Mouse (Mus musculus): ENCODE data around the gene Ablim1. TPM values are rescaled to one million over a fixed set of nuclear protein-coding genes. Genes with fewer than 3 reads are reported as not detected.

Gene Ablim1
- polyA plus RNA-seq, 1 experiment = 110 TPM

DNA sequence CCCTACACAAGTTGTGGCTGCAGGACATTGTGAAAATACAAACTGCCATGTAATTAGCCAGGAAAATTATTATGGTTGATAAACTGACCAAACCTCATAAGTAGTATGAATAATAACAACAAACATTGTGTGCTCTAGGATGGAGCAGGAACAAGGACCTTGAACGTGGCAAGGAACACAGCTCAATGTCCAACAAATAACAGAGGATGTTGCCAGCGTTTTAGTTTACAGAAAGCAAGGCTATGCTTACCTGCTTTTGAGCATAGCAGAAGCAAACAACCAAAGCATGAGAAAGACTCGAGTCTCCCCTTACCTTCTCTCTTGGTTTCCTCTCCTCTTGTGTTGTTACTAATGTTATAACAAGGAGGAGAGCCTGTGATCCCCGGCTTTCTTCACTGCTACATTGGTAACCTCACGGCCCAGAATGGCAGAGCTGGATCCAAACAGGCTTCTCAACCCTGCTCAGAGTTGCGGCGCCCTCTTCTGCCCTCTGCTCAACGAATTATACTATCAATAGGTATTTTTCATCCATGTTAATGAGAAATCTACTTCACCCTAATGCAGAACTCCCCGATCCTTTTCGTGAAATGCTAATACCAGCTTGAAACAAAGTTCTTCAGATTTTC is 45.1 kb upstream of the Ablim1 start:
- peak; percentile 35 to 38 for DNase-seq
- peak overlapping the region; percentile 49; the same call in 1 of the 2 replicates for H3K27ac ChIP-seq (ENCODE audit: insufficient read depth, low read length)
- no peaks in the 10 kb centered on the region for H3K4me1 ChIP-seq (ENCODE audit: control insufficient read depth, insufficient read depth, low read length)
- peak overlapping the region; percentile 50 for H3K4me3 ChIP-seq (replicated peaks; ENCODE audit: insufficient read depth, low read depth, low read length)
- 23% methylated on average over 10 of the region's 10 CpGs for WGBS
- 0 out of 2 replicates have a peak, but pooled peaks have one; percentile 6 for TF ChIP-seq CTCF (IDR thresholded peaks at IDR 0.05; ENCODE audit: borderline replicate concordance, insufficient read depth, low read depth, low read length)
- no peak for TF ChIP-seq POLR2A (IDR thresholded peaks at IDR 0.05; ENCODE audit: borderline replicate concordance, insufficient read depth, low read length)
- no peaks in the 10 kb centered on the region for H3K27me3 ChIP-seq (ENCODE audit: control insufficient read depth, insufficient read depth, low read length)

DNA sequence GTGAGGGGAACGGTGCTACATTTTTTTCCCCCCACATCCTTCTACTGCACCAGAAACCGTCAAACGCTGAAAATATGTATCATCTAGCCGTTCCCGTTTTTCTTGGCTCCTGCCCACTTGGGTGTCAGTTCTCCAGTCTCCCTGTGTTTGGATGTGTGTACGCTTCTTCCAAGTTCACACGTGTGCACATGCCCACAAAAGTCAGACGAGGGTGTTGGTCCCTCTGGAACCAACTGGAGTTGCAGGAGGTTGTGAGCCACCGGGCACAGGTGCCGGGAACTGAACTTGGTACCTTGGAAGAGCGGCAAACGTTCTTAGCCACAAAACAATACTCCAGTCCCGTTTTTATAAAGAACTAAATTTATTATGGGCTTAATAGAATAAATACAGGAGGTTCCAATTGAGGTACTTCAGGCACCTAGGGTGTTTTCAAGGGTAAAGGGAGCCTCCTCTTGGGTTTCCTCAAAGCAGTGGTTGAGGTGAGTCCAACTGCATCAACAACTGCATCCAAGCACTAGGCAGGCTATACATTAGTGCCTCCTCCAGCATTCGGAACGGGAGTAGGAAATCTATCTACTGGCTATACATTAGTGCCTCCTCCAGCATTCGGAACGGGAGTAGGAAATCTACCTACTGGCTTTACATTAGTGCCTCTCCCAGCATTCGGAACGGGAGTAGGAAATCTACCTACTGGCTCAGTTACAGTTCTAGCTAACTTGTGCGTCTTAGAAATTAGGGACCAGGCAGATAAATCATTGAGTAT is 44.3 kb upstream of the Ablim1 start:
- Histone ChIP-seq H3K4me1 (ENCODE audit: control insufficient read depth, insufficient read depth, low read length) (no peaks in the 10 kb centered on the region), H3K4me3 (replicated peaks; ENCODE audit: insufficient read depth, low read depth, low read length) (no peak overlapping the region), H3K27ac (ENCODE audit: insufficient read depth, low read length) (no peak overlapping the region), H3K27me3 (ENCODE audit: control insufficient read depth, insufficient read depth, low read length) (no peaks in the 10 kb centered on the region)
- DNase-seq = no peak
- WGBS = 88% methylated on average over 20 of the region's 20 CpGs
- no peak for TF ChIP-seq CTCF (IDR thresholded peaks at IDR 0.05; ENCODE audit: borderline replicate concordance, insufficient read depth, low read depth, low read length)
- TF ChIP-seq POLR2A (IDR thresholded peaks at IDR 0.05; ENCODE audit: borderline replicate concordance, insufficient read depth, low read length) = no peak

DNA sequence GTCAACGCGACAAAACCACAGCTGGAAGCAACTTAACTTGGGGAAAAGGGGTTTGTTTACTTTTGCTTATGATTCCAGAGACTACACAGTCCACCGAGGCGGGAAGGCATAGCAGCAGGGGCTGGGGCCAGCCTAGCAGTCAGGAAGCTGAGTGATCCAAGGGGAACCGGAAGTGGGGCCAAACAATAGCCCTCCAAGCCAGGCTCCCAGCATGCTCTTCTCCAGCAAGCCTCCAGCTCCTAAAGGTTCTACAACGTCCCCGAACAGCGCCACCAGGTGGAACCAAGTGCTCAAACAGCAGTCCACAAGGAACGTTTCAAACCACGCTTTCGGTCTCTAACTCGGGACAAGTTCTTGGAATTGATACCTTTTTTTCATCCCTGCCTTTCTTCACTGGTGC is 43.6 kb upstream of the Ablim1 start:
- peak overlapping the region; percentile 12 for H3K4me3 ChIP-seq (replicated peaks; ENCODE audit: insufficient read depth, low read depth, low read length)
- 64% methylated on average over 12 of the region's 12 CpGs for WGBS

DNA sequence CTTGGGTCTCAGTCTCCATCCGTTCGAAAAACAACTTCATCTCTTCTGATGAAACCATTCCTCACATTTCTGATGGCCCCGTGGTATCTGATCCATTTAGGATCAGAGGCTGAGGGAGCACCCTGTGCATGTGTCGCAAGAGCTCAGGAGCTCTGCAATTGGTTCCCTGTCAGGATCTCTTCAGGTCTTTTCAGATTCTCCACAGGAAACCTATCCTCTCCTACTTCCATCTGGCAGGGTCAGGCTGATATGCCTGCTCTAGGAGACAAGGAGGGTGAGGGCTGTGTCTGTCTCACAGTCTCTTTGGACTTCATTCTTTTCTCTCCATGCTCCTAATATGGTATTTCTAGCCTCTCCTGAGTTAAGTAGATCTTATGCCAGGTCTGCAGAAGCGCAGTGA is 43.1 kb upstream of the Ablim1 start:
- Histone ChIP-seq H3K4me3 (replicated peaks; ENCODE audit: insufficient read depth, low read depth, low read length) (no peak overlapping the region), H3K4me1 (ENCODE audit: control insufficient read depth, insufficient read depth, low read length) (no peaks in the 10 kb centered on the region), H3K27ac (ENCODE audit: insufficient read depth, low read length) (no peak overlapping the region), H3K27me3 (ENCODE audit: control insufficient read depth, insufficient read depth, low read length) (no peaks in the 10 kb centered on the region)
- no peak for TF ChIP-seq POLR2A (IDR thresholded peaks at IDR 0.05; ENCODE audit: borderline replicate concordance, insufficient read depth, low read length)
- no peak for TF ChIP-seq CTCF (IDR thresholded peaks at IDR 0.05; ENCODE audit: borderline replicate concordance, insufficient read depth, low read depth, low read length)
- 82% methylated on average over 5 of the region's 5 CpGs for WGBS
- no peak for DNase-seq

More for the DNA sequence above, 43.6 kb upstream of the Ablim1 start:
- no peaks in the 10 kb centered on the region for H3K27me3 ChIP-seq (ENCODE audit: control insufficient read depth, insufficient read depth, low read length)
- no peak overlapping the region for H3K27ac ChIP-seq (ENCODE audit: insufficient read depth, low read length)
- no peaks in the 10 kb centered on the region for H3K4me1 ChIP-seq (ENCODE audit: control insufficient read depth, insufficient read depth, low read length)
- no peak for TF ChIP-seq POLR2A (IDR thresholded peaks at IDR 0.05; ENCODE audit: borderline replicate concordance, insufficient read depth, low read length)
- peak; percentile 25; the same call in 1 of the 2 replicates for TF ChIP-seq CTCF (IDR thresholded peaks at IDR 0.05; ENCODE audit: borderline replicate concordance, insufficient read depth, low read depth, low read length)
- peak; percentile 24 to 28 for DNase-seq

DNA sequence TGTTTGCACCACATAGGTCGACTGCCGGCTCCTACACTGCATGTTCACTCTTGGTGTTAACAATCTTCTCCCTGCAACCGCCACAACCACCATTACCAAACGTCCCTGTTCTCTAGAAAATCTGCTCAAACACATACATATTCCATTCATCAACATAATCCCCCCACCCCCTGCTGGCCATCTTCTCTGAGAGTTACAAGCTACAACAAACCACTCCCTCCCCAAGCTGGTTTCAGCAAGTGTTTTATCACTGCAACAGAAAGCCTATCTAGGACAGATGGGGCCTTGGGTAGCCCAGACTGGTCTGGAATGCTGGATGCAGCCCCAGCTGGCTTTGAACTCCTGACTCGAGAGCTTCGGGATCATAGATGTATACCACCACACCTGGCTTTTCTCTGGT is 42.5 kb upstream of the Ablim1 start:
- DNase-seq = no peak
- H3K4me3 ChIP-seq (replicated peaks; ENCODE audit: insufficient read depth, low read depth, low read length) = no peak overlapping the region
- H3K4me1 ChIP-seq (ENCODE audit: control insufficient read depth, insufficient read depth, low read length) = no peaks in the 10 kb centered on the region
- TF ChIP-seq CTCF (IDR thresholded peaks at IDR 0.05; ENCODE audit: borderline replicate concordance, insufficient read depth, low read depth, low read length) = no peak
- TF ChIP-seq POLR2A (IDR thresholded peaks at IDR 0.05; ENCODE audit: borderline replicate concordance, insufficient read depth, low read length) = no peak
- WGBS = 88% methylated on average over 6 of the region's 6 CpGs
- no peak overlapping the region for H3K27ac ChIP-seq (ENCODE audit: insufficient read depth, low read length)
- no peaks in the 10 kb centered on the region for H3K27me3 ChIP-seq (ENCODE audit: control insufficient read depth, insufficient read depth, low read length)

DNA sequence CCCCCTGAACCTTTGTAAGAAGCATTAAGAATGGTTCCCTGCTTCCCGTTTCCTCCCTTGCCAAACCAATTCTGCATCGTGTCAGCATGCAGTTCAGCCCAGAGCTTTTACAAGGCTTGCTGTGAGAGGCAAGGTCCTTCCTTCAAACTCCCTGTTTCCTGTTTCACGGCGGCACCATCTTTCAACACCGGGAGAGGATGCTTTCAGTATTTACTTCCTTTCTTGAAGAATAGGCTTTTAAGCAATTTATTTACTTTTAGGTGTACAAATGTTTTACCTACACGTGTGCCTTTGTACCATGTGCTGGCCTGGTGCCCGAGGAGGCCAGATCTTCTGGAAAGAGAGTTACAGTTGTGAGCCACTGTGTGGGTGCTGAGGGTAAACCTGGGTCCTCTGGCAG is 41.6 kb upstream of the Ablim1 start:
- no peak for TF ChIP-seq POLR2A (IDR thresholded peaks at IDR 0.05; ENCODE audit: borderline replicate concordance, insufficient read depth, low read length)
- no peak for TF ChIP-seq CTCF (IDR thresholded peaks at IDR 0.05; ENCODE audit: borderline replicate concordance, insufficient read depth, low read depth, low read length)
- no peak for DNase-seq
- WGBS = 68% methylated on average over 7 of the region's 7 CpGs
- H3K4me1 ChIP-seq (ENCODE audit: control insufficient read depth, insufficient read depth, low read length) = no peaks in the 10 kb centered on the region
- no peak overlapping the region for H3K27ac ChIP-seq (ENCODE audit: insufficient read depth, low read length)
- H3K4me3 ChIP-seq (replicated peaks; ENCODE audit: insufficient read depth, low read depth, low read length) = no peak overlapping the region
- no peaks in the 10 kb centered on the region for H3K27me3 ChIP-seq (ENCODE audit: control insufficient read depth, insufficient read depth, low read length)

DNA sequence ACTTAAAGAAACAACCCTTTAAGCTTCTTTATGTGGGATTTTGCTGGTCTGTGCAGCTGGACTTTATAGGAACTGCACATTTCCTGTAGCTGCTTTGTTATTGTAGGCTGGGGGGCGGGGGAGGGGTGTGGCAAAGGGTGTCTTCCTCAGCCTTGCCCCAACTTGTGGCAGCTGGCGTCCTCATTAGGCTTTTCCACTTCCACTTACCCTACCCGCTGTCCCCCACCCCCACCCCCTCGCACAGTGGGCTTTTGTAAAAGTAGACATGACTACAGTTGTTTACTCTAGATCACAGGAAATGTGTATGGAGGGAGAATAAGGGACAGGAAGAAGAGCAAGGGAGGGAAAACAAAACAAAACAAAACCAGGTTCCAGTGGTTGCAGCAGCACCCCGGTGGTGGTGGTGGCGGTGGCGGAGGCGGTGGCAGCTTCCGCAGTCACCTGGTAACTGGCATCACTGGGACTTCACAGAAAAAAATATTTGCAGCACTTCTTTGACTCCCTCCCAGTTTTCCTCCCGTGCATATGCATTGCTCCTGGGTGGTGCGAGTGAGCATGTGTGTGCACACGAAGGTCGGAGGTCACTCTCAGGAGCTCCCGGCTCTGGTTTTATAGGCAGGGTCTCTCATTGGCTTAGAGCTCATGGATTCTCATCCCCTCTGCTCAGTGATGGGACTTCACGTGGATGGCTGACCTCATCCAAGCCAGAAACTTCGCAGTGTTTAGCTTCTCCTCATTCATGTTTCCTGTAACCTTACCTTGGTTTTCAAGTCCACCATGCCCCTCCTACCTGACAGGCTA is 40.9 kb upstream of the Ablim1 start:
- H3K4me3 ChIP-seq (replicated peaks; ENCODE audit: insufficient read depth, low read depth, low read length) = no peak overlapping the region
- no peak for TF ChIP-seq POLR2A (IDR thresholded peaks at IDR 0.05; ENCODE audit: borderline replicate concordance, insufficient read depth, low read length)
- TF ChIP-seq CTCF (IDR thresholded peaks at IDR 0.05; ENCODE audit: borderline replicate concordance, insufficient read depth, low read depth, low read length) = no peak
- no peaks in the 10 kb centered on the region for H3K27me3 ChIP-seq (ENCODE audit: control insufficient read depth, insufficient read depth, low read length)
- no peak for DNase-seq
- H3K4me1 ChIP-seq (ENCODE audit: control insufficient read depth, insufficient read depth, low read length) = no peaks in the 10 kb centered on the region
- H3K27ac ChIP-seq (ENCODE audit: insufficient read depth, low read length) = no peak overlapping the region
- whole genome bisulfite sequencing = 83% methylated on average over 16 of the region's 16 CpGs

Measured in cerebellum, adult 2 months (tissue).